Mouse (Mus musculus): ENCODE data around the gene Them7.

Gene Them7

DNA sequence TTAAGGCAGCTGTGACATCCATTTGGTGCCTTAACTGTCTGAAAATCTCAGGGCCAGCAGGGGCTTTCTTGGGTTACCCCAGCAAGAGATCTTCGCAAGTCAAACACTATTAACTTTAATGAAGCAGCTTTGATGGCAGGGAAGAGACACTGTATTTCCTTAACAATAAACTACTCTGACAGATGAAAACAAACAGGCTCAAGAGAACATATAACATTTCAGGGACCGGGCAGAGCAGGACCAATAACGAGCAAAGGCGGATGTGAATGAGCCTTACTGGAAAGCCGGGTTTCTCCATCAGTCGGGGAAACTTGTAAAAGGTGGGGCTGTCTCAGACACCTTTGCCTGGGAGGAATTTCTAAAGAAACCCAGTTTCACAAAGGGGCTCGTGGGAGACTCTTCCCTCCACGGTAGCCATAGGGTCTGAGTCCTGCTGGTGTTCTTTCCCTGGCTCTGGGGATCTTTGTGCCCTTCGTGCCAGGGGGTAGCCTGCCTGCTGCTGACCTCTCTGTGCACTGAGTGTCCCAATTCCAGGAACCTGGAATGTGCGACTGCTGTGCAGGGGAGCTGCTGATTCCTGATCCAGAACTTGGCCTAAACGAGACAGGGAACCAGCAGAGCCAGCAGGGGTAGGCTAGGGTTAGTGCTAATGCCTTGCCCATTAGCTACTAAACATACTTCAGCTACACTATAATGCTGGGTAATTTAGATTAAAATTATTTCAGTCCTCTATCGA, 11.4 kb downstream of the Them7 start:
- DNase-seq = peak; percentile 66

DNA sequence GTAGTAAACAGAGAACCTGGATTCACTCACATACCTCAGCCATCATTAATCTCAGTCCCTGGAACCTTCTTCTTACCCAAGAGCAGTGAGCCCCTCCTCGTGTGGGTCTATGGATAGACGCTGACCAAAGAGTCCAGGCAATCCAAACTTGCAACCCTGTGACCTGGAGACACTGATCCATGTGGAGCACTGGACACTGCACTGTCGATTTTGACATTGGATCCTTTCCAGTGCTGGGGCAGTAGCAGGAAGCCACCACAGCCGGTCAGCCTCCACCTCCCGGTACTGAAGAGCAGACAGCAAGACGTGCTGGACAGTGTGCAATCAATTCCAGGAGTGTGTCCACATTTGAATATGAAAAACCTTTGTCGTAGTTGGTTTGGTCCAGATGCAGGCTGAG, 13.3 kb downstream of the Them7 start:
- peak; percentile 35 for DNase-seq

DNA sequence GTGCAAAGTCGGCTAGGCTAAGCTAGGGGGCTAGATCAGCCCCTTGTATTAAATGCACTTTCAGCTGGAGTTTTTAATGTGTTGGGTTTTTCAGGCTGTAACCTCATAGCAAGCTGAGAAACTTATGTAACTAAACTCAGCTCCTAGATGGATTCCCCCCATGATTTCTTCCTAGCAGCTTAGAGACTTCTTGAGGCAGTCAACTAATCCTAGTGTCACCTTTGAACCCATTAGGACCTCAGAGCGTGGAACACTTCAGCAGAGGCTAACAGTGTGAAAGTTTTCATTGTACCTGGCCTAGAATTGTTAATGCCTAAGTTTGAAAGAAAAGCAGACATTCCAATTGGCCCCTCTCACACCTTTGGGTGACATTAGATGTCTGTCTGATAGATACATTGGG, 13.7 kb downstream of the Them7 start:
- DNase-seq = no peak

DNA sequence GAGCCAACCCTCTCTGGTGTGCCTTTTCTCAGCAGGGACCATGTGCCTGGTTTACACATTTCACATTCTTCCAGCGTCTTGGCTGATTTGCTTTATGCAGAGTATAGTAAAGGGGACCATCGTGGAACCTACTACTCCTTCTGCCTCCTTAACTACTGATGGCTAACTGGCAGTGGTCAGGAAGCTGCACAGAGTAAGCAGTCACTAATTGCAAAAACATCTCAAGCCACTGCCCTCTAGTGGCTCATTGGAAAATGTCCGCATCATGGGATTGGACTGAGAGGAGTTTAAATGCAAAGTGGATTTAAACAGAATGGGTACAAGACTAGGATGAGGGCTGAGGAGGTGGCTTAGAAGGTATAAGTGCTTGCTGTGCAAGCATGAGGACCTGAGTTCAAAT, 14.7 kb downstream of the Them7 start:
- DNase-seq = peak; percentile 54

DNA sequence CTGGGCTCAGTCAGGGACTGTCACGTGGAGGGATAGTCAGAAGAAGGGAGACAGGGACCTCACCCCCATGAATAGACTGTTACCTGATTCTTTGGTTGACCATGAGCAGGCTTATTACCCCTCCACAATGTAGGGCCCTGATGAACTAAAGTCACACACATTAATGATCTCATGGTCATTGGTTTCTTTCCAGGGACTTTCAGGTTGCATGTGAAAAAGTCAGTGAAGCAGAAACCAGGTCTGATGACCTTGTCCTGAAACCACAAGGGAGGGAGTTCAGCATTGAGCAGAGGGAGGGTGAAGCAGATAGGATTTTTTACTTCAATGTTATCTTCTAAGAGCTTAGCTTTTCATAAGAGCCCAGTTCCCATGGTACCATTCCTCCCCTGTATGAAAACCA, 16.5 kb downstream of the Them7 start:
- no peak for DNase-seq

DNA sequence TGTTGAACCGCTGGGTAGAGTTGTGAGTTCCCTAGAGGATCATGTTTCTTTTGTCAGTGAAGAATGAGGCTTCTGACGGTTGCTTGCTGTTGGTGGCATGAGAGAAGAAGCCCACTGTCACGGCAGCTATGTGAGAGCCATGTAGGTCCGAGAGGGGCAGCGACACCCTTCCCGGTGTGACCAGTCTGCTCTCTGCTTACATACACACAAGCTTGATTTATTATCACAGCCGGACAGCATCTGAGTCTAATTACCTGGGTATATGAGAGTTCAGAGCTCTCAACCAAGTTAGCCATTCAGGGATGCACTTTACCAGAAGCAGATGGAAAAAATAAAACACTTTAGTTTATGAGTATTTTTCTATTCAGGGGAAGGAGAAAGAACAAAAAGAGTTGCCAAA, 18.8 kb downstream of the Them7 start:
- no peak for DNase-seq

DNA sequence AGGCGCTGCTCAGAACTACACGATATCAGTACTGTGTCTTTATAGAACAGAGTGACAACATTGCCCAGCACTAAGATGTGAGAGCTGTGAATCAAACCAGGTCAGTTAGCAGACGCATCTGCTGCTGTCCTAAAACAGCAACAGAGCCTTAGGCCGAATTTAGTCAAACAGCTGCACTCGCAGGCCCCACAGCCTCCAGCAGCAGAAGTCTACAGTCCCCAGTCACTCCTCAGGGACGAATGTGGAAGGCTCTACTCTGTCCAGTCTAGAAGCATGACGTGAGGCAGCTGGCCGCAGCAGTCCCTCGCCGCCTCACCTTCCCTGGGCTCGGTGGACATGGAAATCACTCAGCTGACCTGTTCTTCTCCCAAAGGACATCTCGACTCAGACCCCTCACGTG, 20.6 kb downstream of the Them7 start:
- no peak for DNase-seq

DNA sequence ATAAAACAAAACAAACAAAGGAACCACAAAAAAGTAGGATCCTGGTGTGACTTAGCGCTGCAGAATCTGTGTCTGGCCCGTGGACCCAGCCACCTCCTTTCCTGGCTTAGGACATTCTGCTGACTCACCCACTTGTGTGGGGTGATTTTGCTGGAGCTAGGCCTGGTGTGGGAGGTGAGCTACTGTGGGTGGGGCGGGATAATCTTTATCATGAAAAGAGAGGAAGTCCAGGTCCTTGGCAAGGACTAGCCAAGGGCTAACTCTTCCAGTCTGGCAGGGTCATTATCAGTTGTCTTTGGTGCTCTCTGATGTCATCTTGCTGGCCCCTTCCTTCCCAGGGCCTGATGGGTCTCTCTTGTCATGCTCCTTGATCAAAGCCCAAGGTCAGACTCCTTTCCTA, 27.9 kb downstream of the Them7 start:
- no peak for DNase-seq

DNA sequence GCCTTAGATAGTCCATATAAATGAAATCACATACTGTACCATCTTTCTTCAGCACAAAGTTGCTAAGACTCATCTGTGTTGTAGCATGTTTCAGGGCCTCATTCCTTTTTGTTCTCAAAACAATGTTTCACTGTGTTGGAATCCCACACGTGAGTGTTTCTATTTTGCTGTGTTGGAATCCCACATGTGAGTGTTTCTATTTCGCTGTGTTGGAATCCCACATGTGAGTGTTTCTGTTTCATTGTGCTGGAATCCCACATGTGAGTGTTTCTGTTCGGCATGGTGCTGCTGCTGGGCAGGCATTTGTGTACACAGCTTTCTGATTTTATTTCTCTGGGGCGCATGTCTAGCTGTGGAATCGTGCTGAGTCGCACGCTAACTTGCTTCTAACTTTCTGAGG, 28.7 kb downstream of the Them7 start:
- no peak for DNase-seq

DNA sequence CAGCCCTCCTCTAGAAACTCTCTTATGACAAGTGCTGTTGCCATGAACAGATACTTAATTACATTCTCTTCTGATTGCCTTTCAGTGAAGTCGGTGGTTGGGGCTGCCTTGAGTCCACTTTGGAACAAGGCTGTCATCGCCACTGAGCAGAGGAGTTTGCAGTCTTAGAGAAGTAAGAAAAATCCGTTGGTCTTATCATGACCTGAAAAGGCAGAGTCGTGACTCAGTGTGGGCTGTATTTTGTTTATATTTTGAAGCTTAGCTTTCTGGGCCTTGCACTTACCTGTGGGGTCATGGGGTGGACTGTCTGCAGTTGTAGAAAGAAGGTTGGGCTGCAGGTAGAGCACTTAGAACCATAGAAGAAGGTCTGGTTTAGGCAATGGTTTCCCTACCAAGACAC, 31.3 kb downstream of the Them7 start:
- no peak for DNase-seq

DNA sequence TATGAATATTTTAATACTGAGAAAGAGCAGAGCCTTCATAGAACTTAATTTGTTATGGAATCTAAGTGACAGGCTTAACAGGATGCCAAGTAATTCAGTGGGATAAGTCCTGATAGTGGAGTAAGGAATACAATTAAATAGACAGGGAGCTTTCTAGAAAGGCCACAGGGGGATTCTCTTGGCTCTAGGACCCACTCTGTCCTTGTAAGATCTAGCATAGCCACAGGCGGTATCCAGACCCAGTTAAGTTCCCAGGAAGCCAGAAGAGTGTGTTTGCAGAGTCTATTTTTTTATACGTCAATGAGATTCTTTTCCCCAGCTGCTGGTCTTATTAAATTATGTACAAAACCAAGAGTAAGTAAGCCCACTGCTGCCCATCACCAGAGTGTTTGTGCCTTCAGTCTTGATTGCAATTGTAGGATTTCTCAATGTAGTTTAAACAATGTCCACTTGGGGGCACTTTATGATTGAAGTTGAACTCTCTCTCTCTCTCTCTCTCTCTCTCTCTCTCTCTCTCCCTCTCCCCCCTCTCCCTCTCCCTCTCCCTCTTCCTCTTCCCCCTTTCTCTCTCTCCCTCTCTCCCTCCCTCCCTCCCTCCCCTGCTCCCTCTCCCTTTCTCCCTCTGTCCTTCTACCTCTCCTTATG, 32.4 kb downstream of the Them7 start:
- DNase-seq = no peak

DNA sequence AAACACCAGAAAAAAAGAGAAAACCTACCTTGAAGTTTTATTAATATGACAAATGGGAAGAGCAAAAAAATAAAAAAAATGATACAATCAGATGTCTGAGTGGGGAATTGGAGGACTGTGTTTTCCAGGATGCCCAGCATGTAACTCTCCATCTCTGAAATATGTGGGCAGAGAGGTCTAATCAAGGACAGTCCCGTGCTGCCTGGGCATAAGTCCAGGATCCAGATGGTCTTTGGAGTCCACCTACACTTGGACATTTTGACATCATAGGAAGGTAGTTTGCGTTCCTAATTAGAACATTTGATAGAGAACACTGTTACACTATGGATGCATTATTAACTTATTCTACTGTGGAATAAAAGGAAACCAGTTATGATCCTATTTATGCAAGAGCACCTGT, 33.3 kb downstream of the Them7 start:
- DNase-seq = no peak

DNA sequence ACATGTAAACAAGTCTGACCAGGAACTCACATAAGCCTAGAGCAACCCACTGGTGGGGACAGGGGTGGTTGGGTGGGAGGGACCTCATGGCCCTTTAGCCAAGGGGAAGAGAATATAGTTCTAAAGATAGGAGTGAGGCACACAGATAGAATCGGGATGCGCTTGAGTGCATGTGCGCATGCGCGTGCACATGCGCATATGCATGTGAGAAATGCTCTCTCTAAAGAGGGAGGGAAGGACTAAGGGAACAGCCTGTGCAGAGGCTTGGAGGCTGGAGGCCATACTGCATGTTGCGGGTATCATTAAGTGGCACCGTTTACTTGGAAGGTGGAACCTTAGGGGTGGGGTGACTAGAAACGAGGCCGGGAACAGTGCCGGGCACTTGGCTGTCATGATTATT, 37.2 kb downstream of the Them7 start:
- DNase-seq = no peak

DNA sequence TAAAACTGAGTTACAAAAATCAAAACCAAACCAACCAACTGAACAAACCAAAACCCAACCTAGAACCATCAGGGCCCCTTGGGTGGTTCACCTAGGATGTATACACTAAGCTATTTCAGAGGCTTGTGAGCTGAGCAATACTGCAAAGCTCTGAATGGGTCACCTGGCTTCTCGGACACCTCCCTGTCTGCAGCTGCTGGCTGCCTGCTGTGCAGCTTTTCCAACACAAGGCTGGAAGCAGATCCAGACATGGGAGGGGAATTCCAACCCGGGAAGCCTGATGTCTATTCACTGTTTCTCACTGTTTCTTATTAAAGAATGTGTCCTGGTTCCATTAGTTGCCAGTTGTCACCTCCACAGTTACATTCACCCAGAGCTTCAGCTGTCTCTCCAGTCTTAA, 39.1 kb downstream of the Them7 start:
- no peak for DNase-seq

DNA sequence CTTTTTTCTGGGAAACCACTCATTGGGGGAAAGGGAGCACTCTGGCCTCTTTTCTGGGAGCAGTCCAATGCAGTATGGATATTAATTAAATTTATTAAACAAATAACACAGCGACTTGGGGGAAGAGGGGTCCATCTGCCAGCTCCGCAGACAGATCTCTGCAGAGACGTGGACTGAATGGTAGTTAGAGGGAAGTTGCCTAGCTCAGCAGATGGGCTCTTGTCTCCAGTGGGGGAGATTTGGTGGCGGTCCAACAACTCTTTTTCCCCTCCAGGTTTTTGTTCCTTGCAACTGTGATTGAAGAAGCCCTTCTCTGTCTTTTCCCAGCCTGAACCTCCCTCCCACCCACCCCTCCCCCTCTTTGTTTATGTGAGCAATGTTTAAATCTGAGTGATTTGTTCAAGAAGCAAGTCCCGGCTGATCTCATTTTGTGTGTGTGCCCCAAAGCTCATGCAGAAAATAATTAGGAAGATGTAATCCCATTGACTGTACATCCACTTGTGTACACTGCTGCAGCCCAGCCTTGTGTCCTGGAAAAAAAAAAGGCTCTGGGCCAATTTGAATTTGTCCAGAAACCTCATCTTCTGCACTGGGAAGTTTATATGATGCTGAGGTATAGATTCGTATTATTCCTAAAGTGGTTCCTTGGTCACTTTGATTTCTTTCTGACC, 58.4 kb downstream of the Them7 start:
- no peak for DNase-seq

DNA sequence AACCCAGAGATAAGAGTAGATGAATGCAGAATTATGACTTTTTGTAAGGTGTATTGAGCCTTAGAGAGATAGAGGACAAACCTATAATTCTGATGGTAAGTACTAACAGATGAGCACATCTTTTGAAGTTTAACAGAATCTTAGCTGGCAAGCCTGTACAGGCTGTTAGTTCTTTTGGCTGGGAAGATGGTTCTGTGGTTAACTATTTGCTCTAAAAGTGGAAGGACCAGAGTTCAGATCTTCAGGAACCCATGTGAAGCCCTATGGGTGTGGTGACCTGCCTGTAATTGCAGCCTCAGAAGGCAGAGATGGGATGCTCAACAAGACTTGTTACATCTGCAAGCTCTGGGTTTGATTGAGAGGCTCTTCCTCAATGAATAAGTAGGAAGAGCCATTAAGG, 59.7 kb downstream of the Them7 start:
- DNase-seq = no peak

DNA sequence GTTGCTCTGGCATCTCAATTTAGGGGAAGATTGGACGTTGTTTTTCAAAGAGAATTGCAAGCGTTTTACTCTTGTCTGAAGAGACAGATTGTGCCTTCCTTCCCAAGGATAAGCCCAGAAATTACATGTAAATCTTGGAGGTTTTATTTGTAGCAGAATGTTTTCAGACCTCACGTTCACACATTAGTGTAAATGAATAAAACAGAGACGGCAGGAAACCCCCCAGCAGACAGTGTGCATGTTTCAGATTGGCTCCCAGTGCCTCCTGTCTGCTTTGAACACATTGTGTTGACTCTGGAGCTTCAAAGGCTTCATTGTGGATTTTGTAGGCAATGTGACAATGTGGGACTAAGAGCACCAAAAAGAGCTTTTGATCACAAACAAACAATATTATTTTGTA, 60.7 kb downstream of the Them7 start:
- no peak for DNase-seq

DNA sequence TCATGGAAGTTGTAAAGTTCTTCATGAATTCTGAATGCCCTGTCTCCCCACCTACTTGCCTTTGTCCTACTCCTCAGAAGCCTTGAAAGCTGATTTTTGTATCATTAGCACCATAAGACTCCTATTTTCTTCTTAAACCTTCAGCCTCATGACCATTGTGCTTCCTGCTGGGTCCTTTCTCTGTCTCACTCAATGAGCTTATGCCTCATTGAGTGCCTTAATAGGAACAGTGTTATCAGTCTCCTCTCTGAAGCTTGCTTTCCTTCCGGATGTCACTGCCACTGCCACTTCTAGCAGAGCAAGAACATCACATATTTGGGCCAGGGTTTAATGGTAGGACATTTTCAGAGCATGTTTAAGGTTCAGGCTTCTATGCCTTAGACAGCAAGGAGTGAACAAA, 71.7 kb downstream of the Them7 start:
- DNase-seq = no peak

DNA sequence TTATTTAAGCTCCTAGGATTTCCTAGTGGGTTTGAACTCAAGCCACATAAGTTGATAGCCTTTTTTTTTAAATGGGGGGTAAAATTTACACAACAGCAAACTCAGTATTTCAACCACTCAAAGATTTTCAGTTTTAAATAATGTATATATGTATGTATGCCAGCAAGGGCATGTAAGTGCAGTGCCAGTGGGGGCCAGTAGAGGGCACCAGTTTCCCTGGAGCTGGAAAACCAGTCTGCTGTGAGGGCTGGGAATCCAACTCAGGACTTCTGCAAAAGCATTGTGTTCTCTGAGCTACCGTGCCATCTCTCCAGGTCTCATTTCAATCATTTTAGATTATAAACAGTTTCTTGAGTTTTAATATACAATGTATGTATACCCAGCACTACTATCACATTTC, 74.8 kb downstream of the Them7 start:
- DNase-seq = no peak

DNA sequence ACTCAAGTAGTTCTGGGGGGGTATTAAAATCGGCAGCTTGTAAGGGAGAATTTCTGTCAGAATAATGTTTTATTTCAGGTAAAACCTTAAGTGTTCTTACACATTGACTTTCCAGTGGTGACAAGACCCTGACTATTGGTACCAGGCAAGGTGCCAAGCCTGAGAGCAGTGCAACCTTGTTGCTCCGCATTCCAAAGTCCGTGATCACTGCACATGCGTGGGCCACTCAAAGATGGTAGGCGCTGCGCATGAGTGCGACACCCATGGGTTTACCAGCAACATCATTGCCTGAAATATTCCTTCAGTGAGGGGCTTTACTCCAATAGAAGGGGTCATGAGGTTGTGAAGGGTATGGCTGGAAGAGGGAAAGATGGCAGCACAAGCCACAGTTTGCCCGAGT, 77.0 kb downstream of the Them7 start:
- DNase-seq = no peak

DNA sequence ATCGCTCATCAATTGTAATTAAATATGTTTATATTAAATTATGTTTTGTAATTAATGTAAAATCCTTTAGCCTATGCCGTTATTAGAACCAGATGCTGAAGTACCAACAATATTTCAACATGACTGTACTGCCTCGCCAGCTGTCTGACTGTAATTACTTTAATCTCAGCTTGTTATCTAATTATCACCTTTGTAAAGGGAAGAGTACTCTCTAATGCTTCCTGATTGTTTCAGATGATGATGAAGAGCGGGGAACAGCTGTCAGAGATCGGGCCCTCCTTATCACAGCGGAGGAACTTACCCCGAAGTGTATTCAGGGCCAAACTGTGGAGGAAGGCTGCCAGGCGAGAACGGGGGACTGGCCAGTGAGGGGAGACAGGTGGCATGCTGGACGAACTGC, 77.4 kb downstream of the Them7 start:
- DNase-seq = no peak

DNA sequence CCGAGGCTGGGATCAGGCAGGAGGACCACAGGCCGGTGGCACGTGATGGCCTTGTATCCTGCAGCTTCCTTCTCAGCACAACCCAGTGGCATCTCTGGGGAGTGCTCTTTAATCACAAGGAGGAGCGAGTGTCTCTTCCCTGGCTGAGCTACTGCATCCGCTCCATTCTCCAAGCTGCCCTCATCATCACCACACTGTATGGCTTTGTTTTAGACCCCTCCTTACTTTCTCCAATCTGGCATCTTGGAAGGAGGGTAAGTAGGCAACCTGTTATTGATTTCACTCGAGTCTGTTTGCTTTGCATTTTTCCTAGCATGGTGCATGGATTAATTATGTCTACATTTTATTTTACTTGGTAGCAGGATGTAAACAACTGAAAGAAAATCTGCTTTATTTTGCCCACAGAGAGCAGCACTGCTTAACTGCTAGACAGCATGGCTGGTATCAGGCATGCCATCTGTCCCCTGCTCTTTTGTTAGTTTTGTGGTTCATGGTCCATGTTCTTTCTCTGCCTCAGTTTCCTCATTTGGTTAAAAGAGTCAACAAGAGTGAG, 79.9 kb downstream of the Them7 start:
- no peak for DNase-seq

DNA sequence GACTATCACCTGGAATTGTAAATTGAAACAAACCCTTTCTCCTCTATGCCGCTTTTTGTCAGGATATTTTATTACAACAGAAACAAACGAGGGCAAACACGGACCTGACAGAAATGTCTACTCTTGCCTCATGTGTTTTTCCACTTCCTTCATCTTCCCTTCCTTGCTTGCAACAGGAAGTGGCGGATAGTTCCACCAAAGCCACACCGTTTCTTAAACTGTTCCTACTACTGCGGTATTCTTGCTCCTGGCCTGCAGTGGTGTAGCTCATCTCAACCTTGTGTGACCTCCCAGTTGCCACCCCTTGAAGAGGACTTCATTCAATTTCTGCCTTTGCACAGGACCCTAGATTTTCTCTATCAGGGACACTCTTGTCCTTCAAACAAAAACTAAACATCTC, 81.8 kb downstream of the Them7 start:
- no peak for DNase-seq

DNA sequence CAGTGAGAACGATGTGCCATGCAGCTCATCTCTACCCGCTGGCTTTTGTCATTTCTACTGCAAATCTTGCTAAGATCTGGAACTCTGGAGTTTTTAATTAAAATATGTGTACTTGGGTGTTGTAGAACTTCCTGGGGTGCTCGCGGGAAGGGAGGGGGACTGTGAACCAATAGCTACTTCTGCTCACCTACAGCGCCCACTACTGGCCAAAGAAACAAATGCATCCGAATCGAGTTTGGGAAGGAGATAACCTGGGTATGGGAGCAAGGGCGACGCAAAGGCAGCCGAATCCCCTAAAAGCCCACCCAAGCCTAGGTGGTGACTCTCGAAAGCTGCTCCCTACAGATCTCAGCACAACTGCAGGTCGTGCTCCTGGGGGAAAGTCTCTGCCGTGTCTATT, 87.3 kb downstream of the Them7 start:
- no peak for DNase-seq

Measured in kidney, adult 18-20 months (tissue).